14 mouse cellular contexts compared by ENCODE assay signal in genomic region chr12:33197287-33197686, GRCm38 (mm10). TPM values are rescaled to one million over a fixed set of nuclear protein-coding genes. Genes with fewer than 3 reads are reported as not detected.
DNase-seq lines count a peak whose midpoint lies in the region; ATAC-seq and TF ChIP-seq lines count a peak whose summit lies in the region.
"Had no signal": no experiment of that assay in that cellular context is flagged by ENCODE, and none has a peak within 500 bp of the region (broad histone marks: within the 10 kb centered on the region; RNA-seq: fewer than 3 reads in every experiment).

No protein-coding gene starts in this region.

- H3K4me1 ChIP-seq in heart, embryonic 16.5 days (ENCODE audit: control insufficient read depth, insufficient read depth, low read length): peaks cover 25% of the 10 kb centered on the region
- peaks cover 12% of the 10 kb centered on the region; the same call in 1 of the 2 replicates for H3K4me1 ChIP-seq in midbrain, postnatal 0 days (ENCODE audit: insufficient read depth, low read length)
- H3K4me1 ChIP-seq in midbrain, embryonic 16.5 days (ENCODE audit: control insufficient read depth, insufficient read depth, low read length): peaks cover 6% of the 10 kb centered on the region; the same call in 1 of the 2 replicates
- H3K4me1 ChIP-seq in lung, adult 2 months (ENCODE audit: control insufficient read depth, insufficient read depth, low read length): peaks cover 13% of the 10 kb centered on the region

- WGBS in heart, embryonic 16.5 days: 72% methylated on average over 6 of the region's 6 CpGs
- 31% methylated on average over 6 of the region's 6 CpGs for WGBS in midbrain, postnatal 0 days
- WGBS in midbrain, embryonic 16.5 days: 26% methylated on average over 6 of the region's 6 CpGs
- WGBS in lung, adult 2 months: 77% methylated on average over 6 of the region's 6 CpGs

- no peaks in the 10 kb centered on the region for H3K27me3 ChIP-seq in heart, embryonic 16.5 days (ENCODE audit: control insufficient read depth, insufficient read depth, low read length)
- no peaks in the 10 kb centered on the region for H3K27me3 ChIP-seq in midbrain, postnatal 0 days (ENCODE audit: insufficient read depth, low read length)
- H3K27me3 ChIP-seq in midbrain, embryonic 16.5 days (ENCODE audit: control insufficient read depth, insufficient read depth, low read depth, low read length): no peaks in the 10 kb centered on the region
- H3K27me3 ChIP-seq: liver, embryonic 15.5 days had no signal

- H3K27ac ChIP-seq in heart, embryonic 16.5 days (ENCODE audit: low read length): 0 out of 2 replicates have a peak overlapping the region, but pooled peaks have one; percentile 9
- no peak overlapping the region for H3K27ac ChIP-seq in midbrain, postnatal 0 days (ENCODE audit: low read depth, low read length)
- no peak overlapping the region for H3K27ac ChIP-seq in midbrain, embryonic 16.5 days (ENCODE audit: low read length)
- H3K27ac ChIP-seq: liver, embryonic 15.5 days had no signal

- H3K4me2 ChIP-seq in heart, embryonic 16.5 days (ENCODE audit: low read depth, low read length): no peak overlapping the region
- no peak overlapping the region for H3K4me2 ChIP-seq in midbrain, postnatal 0 days (ENCODE audit: low read depth, low read length, poor library complexity, severe bottlenecking)
- H3K4me2 ChIP-seq in midbrain, embryonic 16.5 days (ENCODE audit: low read length): no peak overlapping the region
- H3K4me2 ChIP-seq: liver, embryonic 15.5 days had no signal

- intact Hi-C loops in heart, postnatal 25 days (cut with DNase I): no loop called here

- no peak for ATAC-seq in heart, embryonic 16.5 days (replicated peaks; ENCODE audit: extremely low read depth, insufficient read depth, low FRiP score)
- no peak for ATAC-seq in midbrain, postnatal 0 days (ENCODE audit: low FRiP score)
- no peak for ATAC-seq in midbrain, embryonic 16.5 days
- ATAC-seq: forebrain, postnatal 0 days had no signal

- 0 out of 2 replicates have a peak, but pooled peaks cover 6% of the 10 kb centered on the region for H3K9me3 ChIP-seq in heart, embryonic 16.5 days (replicated peaks; ENCODE audit: control insufficient read depth, low read length)
- no peaks in the 10 kb centered on the region for H3K9me3 ChIP-seq in midbrain, postnatal 0 days (ENCODE audit: low read length)
- no peaks in the 10 kb centered on the region for H3K9me3 ChIP-seq in midbrain, embryonic 16.5 days (replicated peaks; ENCODE audit: control insufficient read depth, low read length, poor library complexity, severe bottlenecking)
- H3K9me3 ChIP-seq: G1E; liver, embryonic 15.5 days had no signal

- TF ChIP-seq CTCF in midbrain, postnatal 0 days (IDR thresholded peaks at IDR 0.05): no peak
- TF ChIP-seq CTCF in lung, adult 2 months (IDR thresholded peaks at IDR 0.05; ENCODE audit: insufficient read depth, low read length): no peak

- no peak for TF ChIP-seq POLR2A in lung, adult 2 months (IDR thresholded peaks at IDR 0.05; ENCODE audit: borderline replicate concordance, extremely low read depth, low read depth, low read length)

- no peak overlapping the region for H3K4me3 ChIP-seq in heart, embryonic 16.5 days (ENCODE audit: low read length)
- H3K4me3 ChIP-seq in midbrain, postnatal 0 days (ENCODE audit: low read depth, low read length): no peak overlapping the region
- no peak overlapping the region for H3K4me3 ChIP-seq in midbrain, embryonic 16.5 days (ENCODE audit: low read depth, low read length)
- no peak overlapping the region for H3K4me3 ChIP-seq in lung, adult 2 months (replicated peaks; ENCODE audit: extremely low read depth, low read depth, low read length)
- H3K4me3 ChIP-seq: liver, embryonic 15.5 days had no signal

- no peak overlapping the region for H3K9ac ChIP-seq in heart, embryonic 16.5 days (ENCODE audit: low read length)
- no peak overlapping the region for H3K9ac ChIP-seq in midbrain, postnatal 0 days (replicated peaks; ENCODE audit: low read length, poor library complexity, severe bottlenecking)
- H3K9ac ChIP-seq in midbrain, embryonic 16.5 days (ENCODE audit: low read depth, low read length): no peak overlapping the region
- H3K9ac ChIP-seq: forebrain, postnatal 0 days; liver, embryonic 15.5 days had no signal

- no peak for DNase-seq in heart, postnatal 25 days (ENCODE audit: low spot score)
- peak; percentile 55 for DNase-seq in midbrain, postnatal 0 days (ENCODE audit: low spot score)
- peak; percentile 84 for DNase-seq in mesoderm, embryonic 11.5 days (ENCODE audit: low read depth, low spot score)
- peak; percentile 35 for DNase-seq in skeletal muscle tissue, adult 2 months (ENCODE audit: low read depth, low spot score)
- no peak for DNase-seq in lung, adult 2 months
- DNase-seq: cerebellum, adult 11-12 months; forebrain, postnatal 0 days; kidney, adult 8-10 months; kidney, postnatal 4 days; thymus, postnatal 36 days had no signal

- no peaks in the 10 kb centered on the region for H3K36me3 ChIP-seq in heart, embryonic 16.5 days (ENCODE audit: control insufficient read depth, insufficient read depth)
- H3K36me3 ChIP-seq in midbrain, postnatal 0 days (ENCODE audit: insufficient read depth, low read length): no peaks in the 10 kb centered on the region
- H3K36me3 ChIP-seq in midbrain, embryonic 16.5 days (ENCODE audit: control insufficient read depth, insufficient read depth, low read length): no peaks in the 10 kb centered on the region
- H3K36me3 ChIP-seq: liver, embryonic 15.5 days had no signal

RNA-seq across cellular contexts. Expression of gene Atxn7l1, which starts 49.8 kb away (rescaled TPM):
- polyA plus RNA-seq in heart, embryonic 16.5 days (2015; fragmentation: Nextera tagmentation; extraction: Ambion mirVana): 10.2 and 10.8 TPM in 2 replicates
- total RNA-seq in heart, postnatal 25 days (2021): 10 to 100 TPM; 17.2 to 19.2 TPM
- total RNA-seq in midbrain, postnatal 0 days (2014; rRNA removed): 23.6 and 27.8 TPM in 2 replicates
- 20.3 and 20.9 TPM in 2 replicates for polyA plus RNA-seq in midbrain, postnatal 0 days (2015; fragmentation: Nextera tagmentation; extraction: Ambion mirVana)
- polyA plus RNA-seq in midbrain, embryonic 16.5 days (2015; fragmentation: Nextera tagmentation; extraction: Ambion mirVana): 21.3 and 25.0 TPM in 2 replicates
- 43.5 and 47.8 TPM in 2 replicates for polyA plus RNA-seq in lung, adult 2 months (2012; rRNA removed)

Comparison
In these comparisons a context has a peak if more than half of its experiments do, and no peak if none do; other contexts are left out.
1. DNase-seq: peak in midbrain, postnatal 0 days (single experiment), mesoderm, embryonic 11.5 days (single experiment) and skeletal muscle tissue, adult 2 months (single experiment); none in heart, postnatal 25 days (single experiment) and lung, adult 2 months (single experiment).